Mouse (Mus musculus) forebrain, embryonic 14.5 days (tissue): ENCODE results near the gene Ywhag. TPM values are rescaled to one million over a fixed set of nuclear protein-coding genes. Genes with fewer than 3 reads are reported as not detected.

Experiments used
- ATAC-seq: fragments of 200-750 bp; cut with Nextera tagmentation; 2 replicates; pipeline ENCODE4 v1.8.0; 2017; ENCODE audit warnings: mild to moderate bottlenecking, moderate library complexity
- DNase-seq: peaks from one replicate; pipeline ENCODE4 v3.0.0-alpha.2; 2015; ENCODE audit warnings: low spot score
- H3K27ac ChIP-seq: fragments of 300-500 bp; sonication (generic); 2 replicates; pipeline ENCODE4 v1.5.1; 2014; ENCODE audit warnings: low read depth, mild to moderate bottlenecking, control low read depth, low read length, moderate library complexity
- H3K27me3 ChIP-seq: fragments of 300-500 bp; sonication (generic); replicated peaks from 2 replicates; pipeline ENCODE4 v1.6.1; 2014; ENCODE audit warnings: low read length, control low read depth, mixed read lengths; ENCODE audit not compliant: control insufficient read depth, insufficient read depth
- H3K36me3 ChIP-seq: fragments of 300-500 bp; sonication (generic); 2 replicates; pipeline ENCODE4 v1.6.1; 2014; ENCODE audit warnings: low read length, control low read depth; ENCODE audit not compliant: control insufficient read depth, insufficient read depth
- H3K4me1 ChIP-seq: fragments of 300-500 bp; sonication (generic); 2 replicates; pipeline ENCODE4 v1.6.1; 2014; ENCODE audit warnings: antibody characterized with exemption, low read length, control low read depth; ENCODE audit not compliant: control insufficient read depth, insufficient read depth
- H3K4me2 ChIP-seq: fragments of 300-500 bp; sonication (generic); 2 replicates; pipeline ENCODE4 v1.6.1; 2014; ENCODE audit warnings: mild to moderate bottlenecking, control low read depth, low read length
- H3K4me3 ChIP-seq: fragments of 300-500 bp; sonication (generic); 2 replicates; pipeline ENCODE4 v1.5.1; 2014; ENCODE audit warnings: low read depth, low read length, control low read depth
- H3K9ac ChIP-seq: fragments of 300-500 bp; sonication (generic); 2 replicates; pipeline ENCODE4 v1.6.1; 2014; ENCODE audit warnings: mild to moderate bottlenecking, low read length, control low read depth, moderate library complexity
- H3K9me3 ChIP-seq: fragments of 300-500 bp; sonication (generic); replicated peaks from 2 replicates; pipeline ENCODE4 v1.6.1; 2016; ENCODE audit warnings: low read length, control low read depth, mixed read lengths; ENCODE audit not compliant: control insufficient read depth
- WGBS: fragments of 180-500 bp; shearing (Covaris S2); extraction: QIAGEN DNeasy Blood & Tissue Kit; methylation state at CpG from one replicate; pipeline ENCODE4 v1.1.7; 2014; 5-methylcytosine and 5-hydroxymethylcytosine counted together
- polyA plus RNA-seq: library from polyadenylated mRNA; unstranded; fragments of >200 nt; fragmentation: Nextera tagmentation; extraction: Ambion mirVana; gene quantifications from 2 replicates; pipeline ENCODE4 v1.2.1, GENCODE M21; 2014

The Ywhag gene
- polyA plus RNA-seq, result 361 and 450 TPM in 2 replicates

GRCm38 (mm10) chr5:135934481-135935175 is at the start of gene Ywhag:
TSS of gene Ywhag (minus strand) at chr5:135934616.
- H3K4me2 ChIP-seq, result peak within 1 kb of the TSS; percentile 64
- peaks cover 27% of the 10 kb centered on the region for H3K36me3 ChIP-seq
- H3K9ac ChIP-seq, result peak within 1 kb of the TSS; percentile 94
- peak; percentile 95 for ATAC-seq
- H3K27ac ChIP-seq, result peak within 1 kb of the TSS; percentile 98
- H3K27me3 ChIP-seq, result no peaks in the 10 kb centered on the region
- peak within 1 kb of the TSS; percentile 93 for H3K4me3 ChIP-seq
- peaks cover 18% of the 10 kb centered on the region for H3K4me1 ChIP-seq
- no peaks in the 10 kb centered on the region for H3K9me3 ChIP-seq
- under 1% methylated on average over 46 of the region's 48 CpGs for WGBS
- peak; percentile 99 for DNase-seq

- Histone ChIP-seq H3K27ac (no peak overlapping the region), H3K9me3 (no peaks in the 10 kb centered on the region), H3K36me3 (no peaks in the 10 kb centered on the region), H3K9ac (no peak overlapping the region), H3K4me2 (no peak overlapping the region), H3K27me3 (no peaks in the 10 kb centered on the region), H3K4me3 (no peak overlapping the region), H3K4me1 (no peaks in the 10 kb centered on the region)
- DNase-seq (peak; percentile 63), ATAC-seq (no peak)
- 39% methylated on average over 6 of the region's 6 CpGs for WGBS
Measured at GRCm38 (mm10) chr5:135982398-135982797, 48.0 kb upstream of the Ywhag start.

GRCm38 (mm10) chr5:135979904-135980303 is 45.5 kb upstream of the Ywhag start, which contains the start of gene Zp3:
TSS of gene Zp3 (plus strand) at chr5:135980099.
- 79% methylated on average over 8 of the region's 8 CpGs for WGBS
- no peaks in the 10 kb centered on the region for H3K36me3 ChIP-seq

GRCm38 (mm10) chr5:135979381-135979780 is 45.0 kb upstream of the Ywhag start:
- DNase-seq (no peak), ATAC-seq (no peak)
- Histone ChIP-seq H3K36me3 (no peaks in the 10 kb centered on the region), H3K9me3 (no peaks in the 10 kb centered on the region), H3K4me2 (no peak overlapping the region), H3K27me3 (no peaks in the 10 kb centered on the region), H3K27ac (no peak overlapping the region), H3K4me1 (no peaks in the 10 kb centered on the region), H3K9ac (no peak overlapping the region), H3K4me3 (no peak overlapping the region)
- 70% methylated on average over 5 of the region's 5 CpGs for WGBS

More at GRCm38 (mm10) chr5:135979904-135980303, 45.5 kb upstream of the Ywhag start, which contains the start of gene Zp3:
- H3K4me3 ChIP-seq, result no peak within 1 kb of the TSS
- no peak within 1 kb of the TSS for H3K27ac ChIP-seq
- no peaks in the 10 kb centered on the region for H3K9me3 ChIP-seq
- H3K9ac ChIP-seq, result no peak within 1 kb of the TSS
- no peak within 1 kb of the TSS for H3K4me2 ChIP-seq
- H3K27me3 ChIP-seq, result no peaks in the 10 kb centered on the region
- no peaks in the 10 kb centered on the region for H3K4me1 ChIP-seq
- DNase-seq, result no peak
- ATAC-seq, result no peak

- Histone ChIP-seq H3K4me2 (no peak overlapping the region), H3K36me3 (no peaks in the 10 kb centered on the region), H3K4me3 (no peak overlapping the region), H3K4me1 (no peaks in the 10 kb centered on the region), H3K9me3 (no peaks in the 10 kb centered on the region), H3K27me3 (no peaks in the 10 kb centered on the region), H3K9ac (no peak overlapping the region), H3K27ac (no peak overlapping the region)
- 94% methylated on average over 8 of the region's 8 CpGs for WGBS
- ATAC-seq (no peak), DNase-seq (no peak)
Measured at GRCm38 (mm10) chr5:135975893-135976668, 41.7 kb upstream of the Ywhag start.

GRCm38 (mm10) chr5:135974365-135974764 is 39.9 kb upstream of the Ywhag start, which contains the start of gene Ssc4d:
TSS of gene Ssc4d (minus strand) at chr5:135974531.
- H3K4me1 ChIP-seq, result no peaks in the 10 kb centered on the region
- no peak for DNase-seq
- H3K9me3 ChIP-seq, result no peaks in the 10 kb centered on the region
- H3K4me2 ChIP-seq, result no peak within 1 kb of the TSS
- no peaks in the 10 kb centered on the region for H3K36me3 ChIP-seq
- WGBS, result 14% methylated on average over 9 of the region's 9 CpGs
- no peaks in the 10 kb centered on the region for H3K27me3 ChIP-seq
- H3K9ac ChIP-seq, result peak within 1 kb of the TSS; percentile 3; the same call in 1 of the 2 replicates
- no peak within 1 kb of the TSS for H3K27ac ChIP-seq
- H3K4me3 ChIP-seq, result no peak within 1 kb of the TSS
- ATAC-seq, result no peak

GRCm38 (mm10) chr5:135971876-135972275 is 37.5 kb upstream of the Ywhag start:
- H3K36me3 ChIP-seq, result no peaks in the 10 kb centered on the region
- no peak overlapping the region for H3K4me3 ChIP-seq
- no peak overlapping the region for H3K27ac ChIP-seq

GRCm38 (mm10) chr5:135970247-135970646 is 35.8 kb upstream of the Ywhag start:
- WGBS, result 83% methylated on average over 6 of the region's 6 CpGs
- H3K27me3 ChIP-seq, result no peaks in the 10 kb centered on the region
- no peak overlapping the region for H3K27ac ChIP-seq
- DNase-seq (no peak), ATAC-seq (no peak)
- H3K4me1 ChIP-seq, result 0 out of 2 replicates have a peak, but pooled peaks cover 4% of the 10 kb centered on the region
- no peak overlapping the region for H3K4me3 ChIP-seq
- H3K9me3 ChIP-seq, result no peaks in the 10 kb centered on the region
- no peak overlapping the region for H3K4me2 ChIP-seq
- H3K9ac ChIP-seq, result no peak overlapping the region
- no peaks in the 10 kb centered on the region for H3K36me3 ChIP-seq

More at GRCm38 (mm10) chr5:135971876-135972275, 37.5 kb upstream of the Ywhag start:
- no peaks in the 10 kb centered on the region for H3K4me1 ChIP-seq
- H3K4me2 ChIP-seq, result no peak overlapping the region
- no peaks in the 10 kb centered on the region for H3K27me3 ChIP-seq
- DNase-seq, result no peak
- no peaks in the 10 kb centered on the region for H3K9me3 ChIP-seq
- H3K9ac ChIP-seq, result no peak overlapping the region
- WGBS, result 91% methylated on average over 7 of the region's 7 CpGs
- no peak for ATAC-seq
